Mouse (Mus musculus) limb, embryonic 11.5 days (tissue): Measurements from ENCODE around the gene Dennd1c. TPM values are rescaled to one million over a fixed set of nuclear protein-coding genes. Genes with fewer than 3 reads are reported as not detected.

Experiments
- ATAC-seq: fragments of 200-750 bp; cut with Nextera tagmentation; 2 replicates; pipeline ENCODE4 v1.8.0; 2017; ENCODE audit warnings: low read depth; ENCODE audit not compliant: insufficient number of reproducible peaks, low FRiP score, low TSS enrichment
- DNase-seq: peaks from one replicate; pipeline ENCODE4 v3.0.0-alpha.2; 2015; ENCODE audit warnings: low spot score
- H3K27ac ChIP-seq: fragments of 300-500 bp; sonication (generic); replicated peaks from 2 replicates; pipeline ENCODE4 v1.5.1; 2014; ENCODE audit warnings: low read depth, mild to moderate bottlenecking, low read length
- H3K27me3 ChIP-seq: fragments of 300-500 bp; sonication (generic); 2 replicates; pipeline ENCODE4 v1.6.1; 2014; ENCODE audit warnings: mild to moderate bottlenecking, low read length, mixed read lengths; ENCODE audit not compliant: control insufficient read depth, insufficient read depth
- H3K36me3 ChIP-seq: fragments of 300-500 bp; sonication (generic); 2 replicates; pipeline ENCODE4 v1.6.1; 2014; ENCODE audit warnings: mild to moderate bottlenecking, low read length, moderate library complexity, mixed read lengths; ENCODE audit not compliant: control insufficient read depth, insufficient read depth
- H3K4me1 ChIP-seq: fragments of 300-500 bp; sonication (generic); 2 replicates; pipeline ENCODE4 v1.6.1; 2014; ENCODE audit warnings: low read length, mixed read lengths; ENCODE audit not compliant: control insufficient read depth, insufficient read depth
- H3K4me2 ChIP-seq: fragments of 300-500 bp; sonication (generic); 2 replicates; pipeline ENCODE4 v1.6.1; 2014; ENCODE audit warnings: low read depth, mild to moderate bottlenecking, moderate library complexity; ENCODE audit not compliant: severe bottlenecking
- H3K4me3 ChIP-seq: fragments of 300-500 bp; sonication (generic); 2 replicates; pipeline ENCODE4 v1.5.1; 2014; ENCODE audit warnings: low read depth, low read length
- H3K9ac ChIP-seq: fragments of 300-500 bp; sonication (generic); 2 replicates; pipeline ENCODE4 v1.6.1; 2014; ENCODE audit warnings: mild to moderate bottlenecking, low read length
- H3K9me3 ChIP-seq: fragments of 300-500 bp; sonication (generic); 2 replicates; pipeline ENCODE4 v1.6.1; 2016; ENCODE audit warnings: low read length; ENCODE audit not compliant: control insufficient read depth
- WGBS: fragments of 180-500 bp; shearing (Covaris S2); extraction: QIAGEN DNeasy Blood & Tissue Kit; methylation state at CpG from one replicate; pipeline ENCODE4 v1.1.7; 2014; 5-methylcytosine and 5-hydroxymethylcytosine counted together
- polyA plus RNA-seq: library from polyadenylated mRNA; unstranded; fragments of >200 nt; fragmentation: Nextera tagmentation; extraction: Ambion mirVana; gene quantifications from 2 replicates; pipeline ENCODE4 v1.2.1, GENCODE M21; 2014

Dennd1c gene
- polyA plus RNA-seq, 1 experiment from 2014 or later: 0.43 TPM

- Histone ChIP-seq H3K4me2 (no peak overlapping the region), H3K4me3 (no peak overlapping the region), H3K9me3 (no peaks in the 10 kb centered on the region), H3K27ac (no peak overlapping the region), H3K9ac (no peak overlapping the region), H3K4me1 (0 out of 2 replicates have a peak, but pooled peaks cover 2% of the 10 kb centered on the region), H3K36me3 (no peaks in the 10 kb centered on the region), H3K27me3 (no peaks in the 10 kb centered on the region)
- ATAC-seq (no peak), DNase-seq (no peak)
- 72% methylated on average over 2 of the region's 2 CpGs for WGBS
These were observed 24.0 kb upstream of the Dennd1c start for GRCm38 (mm10) chr17:57102276-57102675.

DNA sequence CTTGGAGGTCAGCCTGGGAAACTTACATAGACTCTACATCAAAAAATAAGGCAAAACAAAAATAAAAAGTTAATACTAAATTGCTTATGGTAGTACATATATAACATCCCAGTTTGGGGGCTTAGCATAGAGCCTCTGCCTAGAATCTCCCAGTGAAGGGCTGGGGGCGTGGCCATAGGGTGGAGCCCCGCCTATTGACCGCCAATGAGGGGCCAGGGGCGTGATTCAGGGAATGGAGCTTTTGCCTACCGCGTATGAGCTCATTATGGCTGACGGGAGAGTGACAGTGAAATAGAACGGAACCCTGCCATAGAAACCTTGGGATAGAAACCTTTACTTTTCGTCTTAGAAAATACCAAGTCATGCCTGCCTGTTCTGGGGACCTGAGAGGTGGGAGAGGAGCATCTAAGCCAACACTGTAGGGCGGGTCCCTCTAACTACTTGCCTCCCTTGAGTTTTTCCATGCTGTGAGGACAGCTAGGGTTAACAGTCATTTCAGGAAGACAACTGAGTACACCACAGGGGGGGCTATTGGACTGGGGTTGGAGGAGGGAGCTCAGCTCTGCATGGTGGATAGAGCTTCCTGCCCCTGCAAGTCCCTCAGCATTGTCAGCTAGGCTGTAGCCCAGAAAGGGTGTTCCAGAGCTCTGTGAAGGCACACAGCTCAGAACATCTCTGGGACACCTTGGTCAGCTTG is 21.5 kb upstream of the Dennd1c start:
- no peaks in the 10 kb centered on the region for H3K9me3 ChIP-seq
- no peak overlapping the region for H3K4me3 ChIP-seq
- H3K4me1 ChIP-seq: 0 out of 2 replicates have a peak, but pooled peaks cover 2% of the 10 kb centered on the region
- no peak overlapping the region for H3K9ac ChIP-seq
- no peak overlapping the region for H3K27ac ChIP-seq
- H3K4me2 ChIP-seq: no peak overlapping the region
- no peaks in the 10 kb centered on the region for H3K36me3 ChIP-seq
- no peak for ATAC-seq
- DNase-seq: peak; percentile 33
- H3K27me3 ChIP-seq: 0 out of 2 replicates have a peak, but pooled peaks cover 2% of the 10 kb centered on the region
- 4% methylated on average over 10 of the region's 10 CpGs for WGBS

GRCm38 (mm10) chr17:57098321-57098720 is 20.0 kb upstream of the Dennd1c start:
- Histone ChIP-seq H3K4me3 (no peak overlapping the region), H3K27me3 (0 out of 2 replicates have a peak, but pooled peaks cover 2% of the 10 kb centered on the region), H3K4me2 (no peak overlapping the region), H3K36me3 (no peaks in the 10 kb centered on the region), H3K9me3 (no peaks in the 10 kb centered on the region), H3K9ac (no peak overlapping the region), H3K27ac (no peak overlapping the region), H3K4me1 (no peaks in the 10 kb centered on the region)
- 79% methylated on average over 5 of the region's 5 CpGs for WGBS
- ATAC-seq: no peak
- no peak for DNase-seq

- ATAC-seq: peak; percentile 82
- H3K9ac ChIP-seq: no peak overlapping the region
These were observed 18.3 kb upstream of the Dennd1c start for GRCm38 (mm10) chr17:57096623-57096920.

GRCm38 (mm10) chr17:57095855-57096622 is 17.7 kb upstream of the Dennd1c start:
- 3% methylated on average over 18 of the region's 19 CpGs for WGBS
- H3K36me3 ChIP-seq: no peaks in the 10 kb centered on the region
- ATAC-seq: peak; percentile 69; the same call in 1 of the 2 replicates

More at GRCm38 (mm10) chr17:57096623-57096920, 18.3 kb upstream of the Dennd1c start:
- Histone ChIP-seq H3K4me3 (no peak overlapping the region), H3K27me3 (0 out of 2 replicates have a peak, but pooled peaks cover 2% of the 10 kb centered on the region), H3K9me3 (no peaks in the 10 kb centered on the region), H3K27ac (no peak overlapping the region), H3K4me2 (peak overlapping the region; percentile 21), H3K36me3 (no peaks in the 10 kb centered on the region), H3K4me1 (no peaks in the 10 kb centered on the region)
- DNase-seq: peak; percentile 89
- 1% methylated on average over 11 of the region's 11 CpGs for WGBS

DNA sequence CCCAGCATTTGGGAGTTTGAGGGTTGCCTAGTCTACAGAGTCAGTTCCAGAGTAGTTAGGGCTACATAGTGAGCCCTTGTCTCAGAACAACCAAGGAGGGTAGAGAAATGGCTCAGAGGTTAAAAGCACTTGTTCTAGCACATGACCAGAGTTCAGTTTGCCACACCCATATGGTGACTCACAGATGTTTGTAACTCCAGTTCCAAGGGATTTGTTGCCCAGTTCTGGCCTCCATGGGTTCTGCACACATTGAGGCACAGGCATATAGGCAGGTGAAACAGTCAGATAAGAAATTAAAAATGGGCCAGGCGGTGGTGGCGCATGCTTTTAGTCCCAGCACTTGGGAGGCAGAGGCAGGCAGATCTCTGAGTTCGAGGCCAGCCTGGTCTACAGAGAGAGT is 15.9 kb upstream of the Dennd1c start:
- no peaks in the 10 kb centered on the region for H3K36me3 ChIP-seq
- DNase-seq: no peak
- H3K27me3 ChIP-seq: 0 out of 2 replicates have a peak, but pooled peaks cover 2% of the 10 kb centered on the region
- no peak overlapping the region for H3K4me2 ChIP-seq
- H3K9ac ChIP-seq: no peak overlapping the region
- no peaks in the 10 kb centered on the region for H3K9me3 ChIP-seq
- no peaks in the 10 kb centered on the region for H3K4me1 ChIP-seq
- no peak overlapping the region for H3K27ac ChIP-seq
- H3K4me3 ChIP-seq: no peak overlapping the region
- WGBS: 90% methylated on average over 3 of the region's 3 CpGs
- no peak for ATAC-seq

More at GRCm38 (mm10) chr17:57095855-57096622, 17.7 kb upstream of the Dennd1c start:
- Histone ChIP-seq H3K4me1 (no peaks in the 10 kb centered on the region), H3K9me3 (no peaks in the 10 kb centered on the region), H3K4me2 (peak overlapping the region; percentile 21), H3K27me3 (0 out of 2 replicates have a peak, but pooled peaks cover 2% of the 10 kb centered on the region), H3K9ac (no peak overlapping the region), H3K4me3 (no peak overlapping the region), H3K27ac (no peak overlapping the region)
- peak; percentile 43 for DNase-seq

DNA sequence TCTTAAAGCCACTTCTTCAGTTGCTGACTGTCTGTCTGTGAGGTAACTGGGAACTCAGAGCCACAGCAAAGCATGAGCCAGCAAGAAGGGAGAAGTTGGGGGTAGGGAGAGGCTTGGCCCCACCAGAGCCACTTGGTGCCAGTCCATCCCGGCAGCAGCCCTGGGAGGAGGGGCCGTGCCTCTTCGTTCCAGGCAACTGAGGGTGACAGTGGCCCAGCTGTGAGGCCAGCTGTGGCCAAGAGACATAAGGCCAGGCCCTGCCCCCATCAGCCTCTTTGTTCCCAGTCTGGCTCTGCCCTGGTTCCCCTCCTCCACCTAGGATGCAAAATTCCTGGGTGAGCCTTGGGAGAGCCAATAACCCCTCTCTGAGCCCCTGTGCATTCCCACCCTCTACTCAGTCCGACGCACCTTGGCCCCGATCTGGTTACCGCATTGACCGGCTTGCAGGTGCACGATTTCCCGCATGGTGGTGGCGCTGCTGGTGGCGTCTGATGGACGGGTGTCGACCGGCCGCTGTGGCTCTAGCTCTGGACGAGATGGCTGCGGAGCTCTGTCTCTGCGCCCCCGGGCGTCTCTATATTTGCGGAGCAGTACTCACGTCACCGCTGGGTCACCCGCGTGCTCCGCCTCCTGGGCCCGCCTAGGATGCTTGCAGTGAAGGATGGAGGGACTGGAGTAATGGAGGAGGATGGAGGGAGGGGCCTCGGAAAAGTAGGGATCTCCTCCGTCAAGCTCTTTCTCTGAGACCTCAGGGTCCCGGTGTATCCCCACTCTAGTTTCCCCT is 8.9 kb upstream of the Dennd1c start, which contains the start of gene Tubb4a:
Gene Tubb4a, minus strand, starts transcription at position 734 of the 784 bp plus-strand sequence.
- ATAC-seq: no peak; the same call in 1 of the 2 replicates
- 2% methylated on average over 31 of the region's 31 CpGs for WGBS

More for the DNA sequence above, 8.9 kb upstream of the Dennd1c start, which contains the start of gene Tubb4a:
- DNase-seq: peak; percentile 42
- Histone ChIP-seq H3K4me2 (peak within 1 kb of the TSS; percentile 51), H3K4me3 (peak within 1 kb of the TSS; percentile 24), H3K9me3 (no peaks in the 10 kb centered on the region), H3K27me3 (peaks cover 19% of the 10 kb centered on the region), H3K27ac (no peak within 1 kb of the TSS), H3K9ac (peak within 1 kb of the TSS; percentile 47), H3K36me3 (no peaks in the 10 kb centered on the region), H3K4me1 (0 out of 2 replicates have a peak, but pooled peaks cover 2% of the 10 kb centered on the region)
